Mouse (Mus musculus) cerebellum, adult 9-11 months (tissue): ENCODE measurements around the gene Armc3.

ENCODE experiments used
- DNase-seq: peaks from one replicate; pipeline ENCODE4 v3.0.0; 2022

The Armc3 gene

GRCm38 (mm10) chr2:19353158-19353557, 154.1 kb downstream of the Armc3 start:
- DNase-seq, result no peak
